Mouse (Mus musculus) limb, embryonic 12.5 days (tissue): ENCODE results near the gene Ptprk. TPM values are rescaled to one million over a fixed set of nuclear protein-coding genes. Genes with fewer than 3 reads are reported as not detected.

Source experiments
- ATAC-seq: fragments of 200-750 bp; cut with Nextera tagmentation; 2 replicates; pipeline ENCODE4 v1.8.0; 2017; ENCODE audit warnings: low read depth, moderate TSS enrichment; ENCODE audit not compliant: insufficient number of reproducible peaks, insufficient read depth, low FRiP score, low TSS enrichment
- H3K27ac ChIP-seq: fragments of 300-500 bp; sonication (generic); 2 replicates; pipeline ENCODE4 v1.5.1; 2016; ENCODE audit warnings: mild to moderate bottlenecking, moderate library complexity
- H3K27me3 ChIP-seq: fragments of 300-500 bp; sonication (generic); 2 replicates; pipeline ENCODE4 v1.6.1; 2016; ENCODE audit warnings: mild to moderate bottlenecking, moderate library complexity
- H3K36me3 ChIP-seq: fragments of 300-500 bp; sonication (generic); 2 replicates; pipeline ENCODE4 v1.6.1; 2016; ENCODE audit warnings: mild to moderate bottlenecking, moderate library complexity
- H3K4me1 ChIP-seq: fragments of 300-500 bp; sonication (generic); replicated peaks from 2 replicates; pipeline ENCODE4 v1.6.1; 2016
- H3K4me2 ChIP-seq: fragments of 300-500 bp; sonication (generic); 2 replicates; pipeline ENCODE4 v1.6.1; 2016; ENCODE audit warnings: mild to moderate bottlenecking, moderate library complexity
- H3K4me3 ChIP-seq: fragments of 300-500 bp; sonication (generic); replicated peaks from 2 replicates; pipeline ENCODE4 v1.5.1; 2016; ENCODE audit warnings: mild to moderate bottlenecking
- H3K9ac ChIP-seq: fragments of 300-500 bp; sonication (generic); replicated peaks from 2 replicates; pipeline ENCODE4 v1.6.1; 2016; ENCODE audit warnings: mild to moderate bottlenecking, moderate library complexity
- H3K9me3 ChIP-seq: fragments of 300-500 bp; sonication (generic); 2 replicates; pipeline ENCODE4 v1.6.1; 2016; ENCODE audit warnings: mild to moderate bottlenecking, moderate library complexity
- WGBS: fragments of 180-500 bp; shearing (Covaris S2); methylation state at CpG from one replicate; pipeline ENCODE4 v1.1.7; 2016; 5-methylcytosine and 5-hydroxymethylcytosine counted together
- polyA plus RNA-seq: library from polyadenylated mRNA; unstranded; fragments of >200 nt; fragmentation: Nextera tagmentation; extraction: Ambion mirVana; gene quantifications from 2 replicates; pipeline ENCODE4 v1.2.1, GENCODE M21; 2016

Gene Ptprk
- polyA plus RNA-seq, 1 experiment from 2014 or later = 44.8 TPM

GRCm38 (mm10) chr10:28112826-28113589, 38.4 kb downstream of the Ptprk start:
- Histone ChIP-seq H3K9me3 (no peaks in the 10 kb centered on the region), H3K9ac (no peak overlapping the region), H3K27ac (no peak overlapping the region), H3K36me3 (no peaks in the 10 kb centered on the region), H3K27me3 (no peaks in the 10 kb centered on the region), H3K4me1 (peaks cover 3% of the 10 kb centered on the region; the same call in 1 of the 2 replicates), H3K4me3 (no peak overlapping the region), H3K4me2 (no peak overlapping the region)
- WGBS = 63% methylated on average over 8 of the region's 8 CpGs
- no peak for ATAC-seq

DNA sequence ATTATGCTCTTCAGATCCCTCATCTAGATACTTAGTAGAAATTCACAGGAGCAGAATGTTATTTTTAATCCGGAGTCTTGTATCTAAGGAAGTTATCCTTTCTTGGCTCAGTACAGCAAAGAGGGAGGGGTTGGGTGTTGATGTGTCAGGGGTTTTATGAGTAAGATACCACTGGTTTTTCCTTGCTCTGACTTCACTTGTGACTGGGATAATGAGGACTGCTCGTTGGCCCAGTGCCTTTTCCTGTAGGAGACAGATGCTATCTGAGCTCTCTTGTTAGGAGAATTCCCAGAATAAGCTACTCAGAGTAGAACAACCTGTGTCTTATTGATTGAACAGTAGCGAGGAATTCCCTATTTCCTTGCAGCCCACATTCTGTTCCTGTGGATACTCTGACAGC, 39.3 kb downstream of the Ptprk start:
- H3K9me3 ChIP-seq = no peaks in the 10 kb centered on the region
- no peaks in the 10 kb centered on the region for H3K36me3 ChIP-seq
- no peak overlapping the region for H3K4me3 ChIP-seq
- no peak overlapping the region for H3K9ac ChIP-seq
- ATAC-seq = no peak
- peaks cover 3% of the 10 kb centered on the region; the same call in 1 of the 2 replicates for H3K4me1 ChIP-seq
- H3K4me2 ChIP-seq = no peak overlapping the region
- no peaks in the 10 kb centered on the region for H3K27me3 ChIP-seq
- 60% methylated on average over 3 of the region's 3 CpGs for WGBS
- no peak overlapping the region for H3K27ac ChIP-seq

DNA sequence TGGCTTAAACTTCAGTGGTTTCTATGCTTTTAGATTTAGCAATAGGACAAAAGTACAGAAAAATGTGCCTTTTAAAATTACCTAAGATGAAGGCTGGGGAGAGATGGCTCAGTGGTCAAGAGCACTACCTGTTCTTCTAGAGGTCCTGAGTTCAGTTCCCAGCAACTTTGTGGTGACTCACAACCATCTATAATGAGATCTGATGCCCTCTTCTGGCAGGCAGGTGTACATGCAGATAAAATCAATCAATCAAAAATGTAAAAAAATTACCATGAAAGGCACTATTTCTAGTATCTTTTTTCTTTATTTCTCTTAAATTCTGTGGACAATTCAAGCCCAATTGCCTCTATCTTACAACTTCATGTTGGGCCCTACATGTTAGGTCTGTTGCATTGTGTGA, 42.4 kb downstream of the Ptprk start:
- no peak overlapping the region for H3K4me3 ChIP-seq
- H3K9me3 ChIP-seq = no peaks in the 10 kb centered on the region
- H3K27ac ChIP-seq = no peak overlapping the region
- no peak overlapping the region for H3K9ac ChIP-seq
- peaks cover 3% of the 10 kb centered on the region; the same call in 1 of the 2 replicates for H3K4me1 ChIP-seq
- H3K4me2 ChIP-seq = no peak overlapping the region
- H3K27me3 ChIP-seq = no peaks in the 10 kb centered on the region
- ATAC-seq = no peak
- no peaks in the 10 kb centered on the region for H3K36me3 ChIP-seq

- WGBS = 88% methylated on average over 6 of the region's 6 CpGs
- no peaks in the 10 kb centered on the region for H3K27me3 ChIP-seq
These were observed 44.3 kb downstream of the Ptprk start for GRCm38 (mm10) chr10:28118783-28119365.

DNA sequence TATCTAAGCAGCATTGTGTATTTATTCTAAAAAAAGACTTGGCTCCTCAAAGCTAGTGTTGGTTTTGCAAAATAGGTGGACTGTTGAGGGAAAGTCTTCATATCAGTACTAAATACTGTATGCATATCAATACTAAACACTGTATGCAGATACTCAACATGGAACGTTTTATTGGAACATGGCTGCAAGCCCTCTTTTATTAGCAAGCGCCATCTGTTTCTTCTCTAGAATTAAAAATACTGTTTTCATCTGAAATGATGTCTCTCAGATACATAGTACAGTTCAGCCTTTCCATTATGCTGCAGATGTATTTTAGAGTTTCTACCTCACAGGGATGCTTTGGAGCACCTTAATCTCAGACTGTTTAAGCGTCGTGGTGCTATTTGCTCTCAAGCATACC, 49.3 kb downstream of the Ptprk start:
- H3K4me3 ChIP-seq = no peak overlapping the region
- H3K4me1 ChIP-seq = peaks cover 7% of the 10 kb centered on the region
- no peak for ATAC-seq
- H3K27ac ChIP-seq = no peak overlapping the region
- H3K9ac ChIP-seq = no peak overlapping the region
- H3K4me2 ChIP-seq = no peak overlapping the region
- H3K27me3 ChIP-seq = no peaks in the 10 kb centered on the region
- 92% methylated on average over 4 of the region's 4 CpGs for WGBS
- no peaks in the 10 kb centered on the region for H3K9me3 ChIP-seq
- no peaks in the 10 kb centered on the region for H3K36me3 ChIP-seq

More at GRCm38 (mm10) chr10:28118783-28119365, 44.3 kb downstream of the Ptprk start:
- no peak for ATAC-seq
- no peak overlapping the region for H3K4me3 ChIP-seq
- no peaks in the 10 kb centered on the region for H3K9me3 ChIP-seq
- H3K27ac ChIP-seq = no peak overlapping the region
- H3K4me1 ChIP-seq = no peaks in the 10 kb centered on the region; the same call in 1 of the 2 replicates
- no peak overlapping the region for H3K9ac ChIP-seq
- no peaks in the 10 kb centered on the region for H3K36me3 ChIP-seq
- no peak overlapping the region for H3K4me2 ChIP-seq

DNA sequence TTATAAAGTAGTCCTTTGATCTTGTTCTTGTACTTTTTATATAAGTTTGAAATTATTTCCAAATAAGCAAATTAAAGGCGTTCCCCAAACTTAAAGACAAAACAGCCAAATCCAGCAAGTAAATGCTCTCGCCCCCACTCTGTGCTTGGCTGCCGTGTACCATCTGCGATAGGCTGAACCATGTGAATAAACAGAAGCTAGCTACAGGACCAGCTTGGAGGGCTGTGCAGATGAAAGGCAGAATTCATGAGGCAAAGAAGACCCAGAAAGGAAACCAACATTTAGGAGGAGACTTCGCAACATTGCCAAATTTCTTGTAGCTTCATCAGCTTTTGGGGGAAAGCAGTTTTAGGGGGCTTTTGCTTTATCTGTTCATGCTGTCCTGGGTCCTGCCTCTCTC, 53.4 kb downstream of the Ptprk start:
- Histone ChIP-seq H3K9ac (no peak overlapping the region), H3K27me3 (no peaks in the 10 kb centered on the region), H3K27ac (no peak overlapping the region), H3K4me1 (peaks cover 8% of the 10 kb centered on the region), H3K4me3 (no peak overlapping the region), H3K36me3 (no peaks in the 10 kb centered on the region), H3K4me2 (no peak overlapping the region), H3K9me3 (no peaks in the 10 kb centered on the region)
- no peak for ATAC-seq
- 72% methylated on average over 5 of the region's 5 CpGs for WGBS

DNA sequence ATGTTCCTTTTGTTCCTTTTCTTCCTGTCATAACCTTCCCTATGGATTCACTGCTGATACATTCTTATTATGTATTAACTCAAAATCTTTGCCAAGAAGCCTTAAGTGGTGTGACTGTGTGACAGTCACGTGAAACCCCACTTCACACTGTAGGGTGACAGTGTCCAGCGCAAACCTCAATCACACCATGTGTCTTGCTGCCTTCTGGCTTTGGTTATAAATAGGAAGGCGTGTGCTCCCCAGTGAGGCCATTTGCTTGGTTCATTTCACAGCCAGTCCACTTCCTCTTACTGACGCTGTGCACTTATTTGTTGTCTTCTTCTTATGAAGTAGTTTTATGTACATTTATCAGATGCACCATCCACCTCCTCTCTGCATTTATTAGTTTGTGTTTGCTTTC, 53.8 kb downstream of the Ptprk start:
- Histone ChIP-seq H3K9ac (no peak overlapping the region), H3K27ac (no peak overlapping the region), H3K4me3 (no peak overlapping the region), H3K27me3 (no peaks in the 10 kb centered on the region), H3K36me3 (no peaks in the 10 kb centered on the region), H3K4me2 (no peak overlapping the region), H3K4me1 (peaks cover 8% of the 10 kb centered on the region), H3K9me3 (no peaks in the 10 kb centered on the region)
- 39% methylated on average over 4 of the region's 4 CpGs for WGBS
- no peak for ATAC-seq

DNA sequence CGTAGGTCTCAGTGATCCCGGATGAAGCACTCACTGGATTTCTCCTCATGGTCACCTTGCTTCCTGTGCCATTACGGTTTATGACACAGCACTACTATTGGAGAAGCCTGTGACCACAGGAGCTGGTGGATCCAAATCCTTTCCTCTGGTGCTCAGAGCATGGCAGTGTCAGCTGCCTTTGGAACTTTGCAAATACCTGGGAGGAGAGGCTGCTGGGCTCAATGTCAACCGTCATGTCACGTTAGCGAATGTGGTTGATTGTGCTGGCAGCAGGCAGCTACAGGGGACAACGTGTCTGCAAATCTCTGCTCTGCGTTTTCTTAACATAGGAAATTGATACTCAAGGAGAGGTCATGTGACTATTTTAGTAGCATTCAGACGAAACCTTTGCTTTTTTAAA, 55.8 kb downstream of the Ptprk start:
- WGBS = 77% methylated on average over 9 of the region's 9 CpGs
- Histone ChIP-seq H3K4me2 (no peak overlapping the region), H3K27ac (no peak overlapping the region), H3K9ac (no peak overlapping the region), H3K4me3 (no peak overlapping the region), H3K9me3 (no peaks in the 10 kb centered on the region), H3K36me3 (no peaks in the 10 kb centered on the region), H3K27me3 (no peaks in the 10 kb centered on the region), H3K4me1 (peaks cover 8% of the 10 kb centered on the region)
- no peak for ATAC-seq

DNA sequence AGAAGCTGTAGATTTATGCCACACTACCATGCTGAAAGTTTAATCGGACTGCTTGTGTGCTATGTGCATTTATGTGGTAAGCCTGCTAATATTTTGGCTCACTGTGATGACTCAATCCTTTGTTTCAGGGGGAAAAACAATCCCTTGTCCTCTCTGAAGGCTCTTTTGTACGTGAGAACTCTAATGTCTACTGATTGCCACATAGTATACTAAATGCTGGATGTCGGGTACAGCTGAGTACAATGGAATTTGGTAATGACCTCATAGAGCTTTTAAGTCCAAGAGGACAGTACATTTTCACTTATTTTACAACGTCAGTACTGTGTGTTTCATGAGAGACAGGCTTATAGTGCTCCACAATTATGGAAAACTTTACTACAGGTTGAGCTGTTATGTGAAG, 59.1 kb downstream of the Ptprk start:
- no peaks in the 10 kb centered on the region for H3K9me3 ChIP-seq
- H3K9ac ChIP-seq = no peak overlapping the region
- ATAC-seq = no peak
- H3K27ac ChIP-seq = no peak overlapping the region
- H3K36me3 ChIP-seq = no peaks in the 10 kb centered on the region
- 90% methylated on average over 4 of the region's 4 CpGs for WGBS
- no peak overlapping the region for H3K4me3 ChIP-seq
- H3K27me3 ChIP-seq = no peaks in the 10 kb centered on the region
- no peak overlapping the region for H3K4me2 ChIP-seq
- H3K4me1 ChIP-seq = peaks cover 3% of the 10 kb centered on the region

DNA sequence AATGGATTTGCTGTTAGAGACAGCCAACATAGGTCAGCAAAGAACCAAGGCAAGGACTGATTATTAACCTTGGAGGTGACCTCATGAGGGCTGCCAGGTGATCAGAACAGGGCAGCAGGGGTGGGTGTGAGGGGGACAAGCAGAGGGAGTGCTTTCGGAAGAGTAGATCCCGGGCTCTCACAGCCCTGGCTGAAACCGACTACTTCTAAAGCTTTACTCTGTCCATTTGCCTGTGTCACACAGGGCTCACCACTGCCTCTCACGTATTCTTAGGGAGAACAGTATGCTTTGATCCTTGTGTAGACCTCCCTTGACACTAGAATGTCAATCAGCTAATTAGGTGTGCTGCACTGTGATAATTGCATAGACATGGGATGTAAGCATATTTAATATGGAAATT, 63.8 kb downstream of the Ptprk start:
- Histone ChIP-seq H3K36me3 (no peaks in the 10 kb centered on the region), H3K9me3 (no peaks in the 10 kb centered on the region), H3K27ac (no peak overlapping the region), H3K27me3 (no peaks in the 10 kb centered on the region), H3K4me2 (no peak overlapping the region), H3K4me1 (no peaks in the 10 kb centered on the region), H3K9ac (no peak overlapping the region), H3K4me3 (no peak overlapping the region)
- ATAC-seq = no peak
- WGBS = 53% methylated on average over 4 of the region's 4 CpGs

DNA sequence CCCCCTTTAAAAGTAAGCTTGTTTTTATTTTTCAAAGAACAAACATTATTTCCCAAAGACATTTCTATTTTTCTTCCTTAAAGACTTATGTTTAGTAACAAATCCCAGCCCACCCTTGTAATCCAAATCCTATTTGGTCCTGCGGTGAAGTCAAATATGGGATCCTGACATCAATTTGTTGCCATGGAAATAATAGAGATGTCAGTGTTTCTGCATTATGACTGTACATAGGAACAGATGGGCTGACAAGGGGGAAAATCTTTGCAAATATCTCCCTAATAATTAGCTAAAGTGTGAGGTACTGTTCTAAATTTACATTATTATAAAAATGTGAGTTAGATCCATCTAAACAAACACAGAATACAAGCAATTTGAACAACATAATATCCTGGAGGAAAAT, 69.8 kb downstream of the Ptprk start:
- H3K4me2 ChIP-seq = no peak overlapping the region
- no peaks in the 10 kb centered on the region for H3K36me3 ChIP-seq
- H3K4me1 ChIP-seq = peaks cover 9% of the 10 kb centered on the region; the same call in 1 of the 2 replicates
- no peak for ATAC-seq
- WGBS = 54% methylated on average over 1 of the region's 1 CpGs
- H3K27me3 ChIP-seq = no peaks in the 10 kb centered on the region
- H3K4me3 ChIP-seq = no peak overlapping the region
- no peak overlapping the region for H3K27ac ChIP-seq
- no peaks in the 10 kb centered on the region for H3K9me3 ChIP-seq
- H3K9ac ChIP-seq = no peak overlapping the region

GRCm38 (mm10) chr10:28145326-28145725, 70.7 kb downstream of the Ptprk start:
- H3K9me3 ChIP-seq = no peaks in the 10 kb centered on the region
- H3K4me2 ChIP-seq = no peak overlapping the region
- no peak overlapping the region for H3K4me3 ChIP-seq
- WGBS = 37% methylated on average over 5 of the region's 5 CpGs
- H3K27me3 ChIP-seq = no peaks in the 10 kb centered on the region
- no peak overlapping the region for H3K27ac ChIP-seq
- H3K9ac ChIP-seq = no peak overlapping the region
- peaks cover 9% of the 10 kb centered on the region; the same call in 1 of the 2 replicates for H3K4me1 ChIP-seq
- no peaks in the 10 kb centered on the region for H3K36me3 ChIP-seq
- no peak for ATAC-seq
